Mouse (Mus musculus): ENCODE data around the gene Dhx33.
A peak's percentile ranks its signal among the peaks of the same experiment; 100 is the strongest.

Gene Dhx33

GRCm38 (mm10) chr11:71004316-71004773, at the start of gene Dhx33:
Gene Dhx33 (minus strand): TSS chr11:71004437.
- peak; percentile 95 to 96 for DNase-seq

- DNase-seq = no peak
Observed at GRCm38 (mm10) chr11:71052554-71052953, 48.3 kb upstream of the Dhx33 start.

- no peak for DNase-seq
Observed at GRCm38 (mm10) chr11:71039526-71040298, 35.5 kb upstream of the Dhx33 start.

GRCm38 (mm10) chr11:71033163-71033761, 29.0 kb upstream of the Dhx33 start, which contains the start of gene 6330403K07Rik:
Gene 6330403K07Rik (minus strand): TSS chr11:71033513.
- no peak for DNase-seq

- DNase-seq = no peak
Observed at GRCm38 (mm10) chr11:71032491-71033162, 28.4 kb upstream of the Dhx33 start.

- DNase-seq = no peak
Observed at GRCm38 (mm10) chr11:71032070-71032469, 27.8 kb upstream of the Dhx33 start.

GRCm38 (mm10) chr11:71029403-71030118, 25.3 kb upstream of the Dhx33 start:
- DNase-seq = no peak

- DNase-seq = no peak
Observed at GRCm38 (mm10) chr11:71028280-71028679, 24.0 kb upstream of the Dhx33 start.

GRCm38 (mm10) chr11:71019201-71020068, 15.2 kb upstream of the Dhx33 start, which contains the start of the genes Mis12 and Derl2:
Gene Mis12 (plus strand): TSS chr11:71019611.
Gene Derl2 (minus strand): TSS chr11:71019841.
- peak; percentile 93 to 94 for DNase-seq

GRCm38 (mm10) chr11:71018416-71019200, 14.4 kb upstream of the Dhx33 start:
- DNase-seq = no peak

- DNase-seq = no peak
Observed at GRCm38 (mm10) chr11:71017051-71017450, 12.8 kb upstream of the Dhx33 start.

GRCm38 (mm10) chr11:71012743-71013142, 8.5 kb upstream of the Dhx33 start:
- no peak for DNase-seq

- DNase-seq = no peak
Observed at GRCm38 (mm10) chr11:71008321-71008720, 4.1 kb upstream of the Dhx33 start.

GRCm38 (mm10) chr11:71007831-71008230, 3.6 kb upstream of the Dhx33 start:
- DNase-seq = no peak

- no peak for DNase-seq
Observed at GRCm38 (mm10) chr11:71007026-71007425, 2.8 kb upstream of the Dhx33 start.

- DNase-seq = no peak
Observed at GRCm38 (mm10) chr11:71005046-71005445, 809 bp upstream of the Dhx33 start.

- peak in 1 of 2 experiments; percentile 51 for DNase-seq
Observed at GRCm38 (mm10) chr11:71003611-71004315, 474 bp downstream of the Dhx33 start.

- DNase-seq = no peak
Observed at GRCm38 (mm10) chr11:71001167-71001566, 3.1 kb downstream of the Dhx33 start.

GRCm38 (mm10) chr11:70982557-70983228, 21.5 kb downstream of the Dhx33 start, which contains the start of gene C1qbp:
Gene C1qbp (minus strand): TSS chr11:70983026.
- peak; percentile 97 for DNase-seq

GRCm38 (mm10) chr11:70982030-70982429, 22.2 kb downstream of the Dhx33 start:
- no peak for DNase-seq
